Mouse (Mus musculus): ENCODE data around the gene Olfr314.
"Not testable (repeated sequence)": the region's sequence is repeated elsewhere in the genome, so short reads cannot be mapped to it uniquely, and the experiment has no call there.

Olfr314 gene

DNA sequence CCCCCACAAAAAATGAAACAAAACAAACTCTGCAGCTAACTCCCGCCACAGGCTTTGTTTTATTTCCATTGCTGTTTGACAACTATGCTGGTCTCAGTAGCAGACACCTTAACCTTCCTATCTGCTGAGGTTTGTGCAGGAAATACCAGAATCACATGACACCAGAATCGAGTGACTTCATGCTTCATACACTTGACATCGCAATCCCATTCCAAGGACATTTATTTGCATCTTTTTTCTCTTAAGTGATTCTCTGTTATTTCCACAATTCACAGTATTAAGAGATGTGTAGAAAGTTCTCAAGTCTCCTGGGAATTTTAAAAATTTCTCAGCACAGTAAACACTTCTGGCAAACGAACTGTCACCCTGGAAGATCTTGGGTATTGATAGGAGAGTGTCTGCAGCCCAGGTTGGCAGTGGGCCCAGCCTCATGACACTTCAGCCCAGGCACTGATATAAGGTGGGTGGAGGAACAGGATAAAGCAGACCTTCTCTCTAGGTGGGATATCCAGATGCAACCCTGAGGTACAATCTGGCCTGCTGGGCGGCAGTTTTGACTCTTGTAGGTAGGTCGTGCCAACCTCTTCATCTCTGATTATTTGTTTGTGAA, at the start of gene Olfr314:
Olfr314 (plus strand) TSS at position 473 of the 610 bp plus-strand sequence.
- no peak for DNase-seq (ENCODE audit: low spot score in 2 of 2)

DNA sequence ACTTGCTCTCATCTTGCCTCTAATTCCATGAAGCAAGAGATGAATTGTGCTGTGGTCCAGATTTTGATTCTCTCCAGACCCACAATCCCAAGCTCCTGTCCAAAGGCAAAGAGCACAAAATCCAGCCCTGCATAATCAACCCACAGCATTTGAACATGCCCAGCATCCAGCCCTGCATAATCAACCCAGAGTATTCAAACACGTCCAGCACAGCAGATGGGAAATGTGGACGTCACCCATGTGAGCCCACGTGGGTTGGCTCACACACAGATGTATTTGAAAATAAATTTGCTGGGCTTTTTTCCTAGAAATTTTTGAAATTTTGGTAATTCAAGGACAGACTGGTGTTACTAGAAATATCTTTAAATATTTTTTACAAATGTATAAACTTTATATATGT, 49.4 kb upstream of the Olfr314 start:
- peak; percentile 11 to 23 for DNase-seq (ENCODE audit: low spot score in 2 of 2)

DNA sequence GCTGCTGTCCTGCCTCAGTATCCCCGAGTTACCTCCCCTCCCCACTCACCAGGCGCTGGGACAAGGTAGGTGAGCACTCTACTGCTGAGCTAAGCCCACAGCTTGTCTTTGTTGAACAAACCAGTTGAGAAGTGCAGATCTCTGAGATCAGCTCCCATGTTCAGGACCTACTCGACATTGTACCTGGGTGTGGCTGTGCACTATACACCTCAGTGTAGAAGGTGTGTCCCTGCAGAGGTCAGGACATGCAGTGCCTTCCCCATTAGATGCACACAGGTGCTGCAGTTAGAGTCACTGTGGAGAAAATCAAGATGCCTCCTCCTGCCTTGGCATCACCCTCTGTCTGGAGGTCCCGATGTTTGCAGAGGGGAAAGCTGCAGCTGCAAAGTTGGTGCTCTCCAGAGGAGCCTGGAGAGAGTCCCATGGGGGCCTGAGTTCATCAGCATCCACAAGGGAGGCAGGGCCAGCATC, 43.9 kb upstream of the Olfr314 start, which contains the start of gene Olfr317:
Olfr317 (minus strand) TSS at position 421 of the 471 bp plus-strand sequence.
- no peak for DNase-seq (ENCODE audit: low spot score in 2 of 2)

DNA sequence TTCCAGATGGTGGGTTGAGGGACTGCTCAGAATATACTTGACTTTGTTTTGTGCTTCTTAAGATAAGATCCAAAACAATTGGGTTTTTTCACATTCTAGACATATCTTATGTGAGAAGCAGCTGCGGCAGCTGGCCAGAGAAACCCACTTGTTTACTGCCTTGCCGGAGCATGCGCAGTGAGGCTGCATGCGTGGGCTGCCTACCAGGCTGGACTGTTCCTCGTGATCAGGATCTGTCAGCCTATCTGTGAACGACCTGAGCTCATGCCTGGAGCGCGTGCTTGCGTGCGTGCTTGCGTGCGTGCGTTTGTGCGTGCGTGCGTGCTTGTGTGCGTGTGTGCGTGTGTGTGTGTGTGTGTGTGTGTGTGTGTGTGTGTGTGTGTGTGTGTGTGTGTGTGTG, 31.7 kb upstream of the Olfr314 start:
- DNase-seq (ENCODE audit: low spot score in 2 of 2), result peak; percentile 47 to 62

DNA sequence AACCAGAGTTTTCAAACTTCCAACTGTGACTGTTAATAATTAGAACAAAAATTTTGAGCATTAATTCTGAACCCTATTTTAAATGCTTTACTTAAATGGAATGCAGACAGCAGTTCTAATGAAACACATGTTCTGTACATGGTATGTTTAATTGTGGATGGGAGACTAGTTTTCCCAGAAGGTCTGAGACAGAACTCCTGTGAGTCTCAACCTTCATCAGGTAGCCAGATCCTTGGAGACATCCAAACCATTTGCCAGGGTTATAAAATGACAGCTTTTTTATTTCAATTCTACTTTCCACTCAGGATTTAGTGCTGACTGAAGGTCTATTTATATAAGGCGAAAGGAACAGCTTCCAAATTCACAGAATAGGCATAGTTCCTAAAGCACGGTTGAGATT, 30.3 kb upstream of the Olfr314 start, which contains the start of gene Olfr316:
Olfr316 (plus strand) TSS at position 301 of the 400 bp plus-strand sequence.
- DNase-seq (ENCODE audit: low spot score in 2 of 2), result no peak

- DNase-seq (ENCODE audit: low spot score in 2 of 2), result no peak
Measured at GRCm38 (mm10) chr11:58772888-58773287, 9.9 kb upstream of the Olfr314 start, which contains the start of gene Olfr315. Olfr315 (plus strand) TSS chr11:58773188.

- no peak for DNase-seq (ENCODE audit: low spot score in 2 of 2)
Measured at GRCm38 (mm10) chr11:58784182-58784581, 1.4 kb downstream of the Olfr314 start.

DNA sequence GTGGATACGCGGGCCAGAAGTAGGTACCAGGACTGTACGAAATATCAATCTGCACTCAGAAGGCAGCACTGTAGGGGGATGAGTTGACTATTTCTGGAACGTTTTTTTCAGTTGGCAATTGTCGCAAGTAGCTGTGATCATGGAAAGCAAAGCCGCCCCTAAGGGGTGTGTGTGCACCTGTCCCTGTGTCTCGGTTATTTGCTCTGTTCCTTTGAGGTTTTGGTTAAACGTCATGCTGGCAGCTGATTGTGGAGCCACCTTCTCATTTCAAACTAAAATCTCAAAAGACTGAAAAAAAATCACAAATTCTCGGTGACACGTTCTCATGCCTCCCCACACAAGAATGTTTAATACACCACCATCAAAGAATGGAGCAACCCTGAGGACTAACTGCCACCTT, 4.9 kb downstream of the Olfr314 start:
- no peak for DNase-seq (ENCODE audit: low spot score in 2 of 2)

DNA sequence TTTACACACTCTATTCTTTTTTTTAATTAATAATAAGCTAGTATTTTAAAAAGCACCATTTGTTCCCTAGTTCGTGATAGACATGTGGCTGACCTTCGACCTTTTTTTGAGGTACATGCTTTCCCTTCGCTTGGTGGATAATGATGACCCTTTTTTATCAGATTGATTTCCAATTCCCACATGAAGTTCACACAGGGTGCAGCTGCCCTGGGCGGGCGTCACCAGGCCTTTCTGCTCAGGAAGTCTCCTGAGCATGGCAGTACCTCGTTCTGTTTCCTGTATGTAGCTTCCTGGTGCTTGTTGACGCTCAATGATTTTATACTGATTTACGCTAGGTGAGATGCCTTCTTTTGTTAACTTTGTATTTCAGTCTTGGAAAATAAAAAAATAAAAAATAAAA, 5.6 kb downstream of the Olfr314 start:
- no peak for DNase-seq (ENCODE audit: low spot score in 2 of 2)

DNA sequence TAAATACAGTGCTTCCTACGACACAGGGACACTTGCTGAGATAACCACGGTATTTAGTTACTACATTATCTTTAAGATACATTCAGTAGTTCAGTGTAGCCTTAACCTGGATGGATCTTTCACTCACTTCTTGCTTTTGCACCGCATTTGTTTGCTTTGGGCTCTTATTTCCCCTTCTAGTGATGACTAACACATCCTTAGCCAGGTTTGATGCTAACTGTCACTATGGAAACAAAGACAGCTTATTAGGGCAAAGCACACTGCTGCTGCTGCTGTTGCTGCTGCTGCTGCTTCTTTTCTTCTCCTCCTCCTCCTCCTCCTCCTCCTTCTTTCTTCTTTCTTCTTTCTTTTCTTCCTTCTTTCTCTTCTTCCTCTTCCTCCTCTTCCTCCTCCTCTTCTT, 6.8 kb downstream of the Olfr314 start:
- DNase-seq (ENCODE audit: low spot score in 2 of 2), result no peak

DNA sequence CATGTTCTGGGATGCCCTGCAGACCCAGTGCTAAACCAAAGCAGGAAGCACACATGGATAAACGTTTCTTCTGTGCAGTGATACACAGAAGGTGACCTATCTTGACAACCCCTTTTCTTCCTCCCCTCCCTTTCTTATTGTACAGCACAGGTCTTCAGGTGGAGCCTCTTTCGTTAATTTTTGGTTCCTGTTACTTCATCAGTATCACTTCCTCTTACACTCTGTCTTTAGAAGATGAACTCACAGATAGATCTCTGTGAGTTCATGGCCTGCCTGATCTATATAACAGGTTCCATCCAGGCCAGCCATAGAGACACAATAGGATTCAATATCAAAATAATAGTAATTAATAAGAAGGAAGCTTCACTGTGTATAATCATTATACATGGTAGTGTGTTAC, 7.3 kb downstream of the Olfr314 start:
- no peak for DNase-seq (ENCODE audit: low spot score in 2 of 2)

- no peak for DNase-seq (ENCODE audit: low spot score in 2 of 2)
Measured at GRCm38 (mm10) chr11:58790646-58791045, 7.9 kb downstream of the Olfr314 start.

- no peak for DNase-seq (ENCODE audit: low spot score in 2 of 2)
Measured at GRCm38 (mm10) chr11:58795856-58796255, 13.1 kb downstream of the Olfr314 start.

DNA sequence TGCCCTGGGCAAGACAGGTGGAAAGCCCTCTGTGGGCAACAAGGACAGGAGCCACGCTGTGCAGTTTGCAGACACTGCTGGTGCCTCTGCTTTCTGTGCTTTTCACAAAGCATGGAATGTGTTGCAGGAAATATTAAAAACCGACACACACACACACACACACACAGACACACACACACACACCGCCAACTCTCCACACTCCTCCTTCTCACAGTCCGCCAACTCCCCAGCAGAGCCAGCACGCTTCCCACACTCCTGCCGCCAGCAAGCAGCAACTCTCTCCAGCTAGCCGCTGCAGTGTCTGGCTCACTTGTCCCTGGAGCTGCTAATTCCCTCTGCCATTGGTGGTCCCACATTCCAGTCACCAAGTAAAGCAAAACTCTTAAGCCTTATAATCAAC, 14.1 kb downstream of the Olfr314 start:
- DNase-seq (ENCODE audit: low spot score in 2 of 2), result peak; percentile 85 to 86

DNA sequence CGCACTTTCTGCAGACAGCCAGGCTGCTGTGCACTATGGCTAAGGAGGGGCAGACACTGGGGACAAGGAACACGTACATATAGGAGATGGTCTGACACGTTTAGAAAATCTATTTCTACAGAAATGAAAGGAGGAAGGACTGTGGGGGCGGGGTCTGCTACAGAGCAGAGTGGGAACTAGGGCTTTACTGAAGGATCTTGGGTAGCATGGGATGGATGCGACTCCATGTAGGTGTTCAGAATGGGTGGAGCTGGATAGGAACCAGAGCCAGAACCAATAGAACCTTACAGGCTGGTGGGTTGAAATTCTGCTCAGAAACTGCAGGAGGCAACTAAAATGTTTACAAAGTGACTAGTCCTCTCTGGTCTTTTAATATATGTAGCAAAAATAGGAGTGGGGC, 17.0 kb downstream of the Olfr314 start:
- peak; percentile 48 to 53 for DNase-seq (ENCODE audit: low spot score in 2 of 2)

DNA sequence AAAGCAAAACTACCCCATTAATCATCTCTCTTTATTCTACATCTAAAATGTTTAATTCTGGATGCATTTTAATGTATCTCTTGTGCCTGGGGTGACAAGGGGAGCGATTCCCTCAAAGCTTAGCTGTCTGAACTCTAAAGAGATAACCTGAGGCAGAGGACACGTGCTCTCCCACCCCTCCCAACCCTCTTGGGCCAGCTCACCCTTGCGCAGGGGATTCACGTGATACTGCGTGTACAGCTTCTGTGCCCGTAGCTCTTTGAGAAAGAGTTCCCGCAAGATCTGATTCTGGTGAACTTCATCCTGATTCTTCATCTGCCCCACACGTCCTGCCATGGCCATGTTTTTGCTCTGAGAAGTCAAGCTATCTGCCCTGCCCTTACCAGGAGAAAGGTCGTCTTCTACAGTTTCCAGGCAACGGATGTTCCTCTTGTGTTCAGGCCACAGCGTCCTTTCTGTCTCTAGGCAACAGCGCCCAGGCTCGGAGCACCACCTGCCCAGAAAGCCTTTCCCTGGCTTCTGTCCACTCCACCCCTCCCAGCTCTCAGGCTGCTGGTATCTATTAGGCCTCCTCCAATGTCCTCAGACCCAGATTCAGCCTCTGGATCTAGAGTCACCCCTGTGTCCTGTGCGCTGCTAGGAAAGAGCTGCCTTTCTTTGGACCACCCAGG, 18.9 kb downstream of the Olfr314 start, which contains the start of gene Fam183b:
Fam183b (minus strand) TSS at position 403 of the 671 bp plus-strand sequence.
- no peak for DNase-seq (ENCODE audit: low spot score in 2 of 2)

GRCm38 (mm10) chr11:58803871-58804270, 21.1 kb downstream of the Olfr314 start:
- no peak for DNase-seq (ENCODE audit: low spot score in 2 of 2)

DNA sequence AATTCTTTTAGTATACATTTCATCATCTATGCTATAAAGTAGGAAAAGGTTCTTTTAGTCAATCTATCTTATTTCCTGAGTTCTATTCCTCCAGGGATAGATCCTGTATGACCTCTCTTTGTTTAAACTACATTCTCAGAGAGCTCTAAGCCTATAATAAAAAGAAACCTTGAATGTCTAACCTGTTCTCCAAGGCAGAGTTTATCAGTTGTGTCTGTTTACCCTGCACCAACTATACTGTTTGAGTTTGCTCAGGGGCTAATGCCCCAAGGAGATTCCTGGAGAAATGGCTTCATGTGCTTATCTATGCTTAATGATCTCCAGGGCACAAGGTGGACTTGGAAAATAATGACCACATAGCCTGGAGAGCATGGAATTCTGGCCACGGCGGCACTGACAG, 21.6 kb downstream of the Olfr314 start:
- DNase-seq (ENCODE audit: low spot score in 2 of 2), result no peak

DNA sequence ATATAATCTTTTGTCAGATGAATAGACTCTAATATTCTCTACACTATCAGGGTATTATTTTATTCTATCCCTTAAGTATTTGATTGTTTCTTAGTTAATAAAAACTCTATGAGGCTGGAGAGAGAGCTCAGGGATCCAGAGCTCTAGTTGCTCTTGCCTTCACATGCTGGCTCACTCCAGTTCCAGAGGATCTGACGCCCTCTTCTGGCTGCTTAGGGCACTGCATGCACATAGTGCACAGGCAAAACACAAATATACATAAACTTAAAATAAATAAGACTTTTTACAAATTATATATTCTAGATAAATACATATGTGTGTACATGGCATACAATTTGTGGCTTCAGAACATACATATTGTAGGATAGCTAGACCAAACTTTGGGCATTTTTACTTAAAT, 29.2 kb downstream of the Olfr314 start:
- DNase-seq (ENCODE audit: low spot score in 2 of 2), result no peak

DNA sequence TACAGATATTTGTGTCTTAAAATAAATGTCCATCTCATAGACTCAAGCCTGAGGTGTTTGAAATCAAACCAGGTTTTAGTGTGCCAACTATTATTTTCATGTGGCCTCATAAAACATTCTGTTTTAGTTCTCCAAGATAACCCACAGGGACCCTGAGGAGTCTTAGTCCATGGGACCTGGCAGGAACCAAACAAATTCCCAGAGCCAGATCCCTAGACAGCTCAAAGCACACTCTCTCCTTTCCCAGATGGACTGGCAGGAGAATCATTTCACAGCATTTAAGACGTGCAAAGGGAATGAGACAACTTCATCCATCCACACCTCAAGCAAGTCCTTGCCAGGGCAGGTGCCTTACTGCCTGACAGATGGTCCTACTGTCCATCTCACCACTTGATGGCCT, 31.9 kb downstream of the Olfr314 start, which contains the start of gene Olfr313:
Olfr313 (plus strand) TSS at position 301 of the 400 bp plus-strand sequence.
- DNase-seq (ENCODE audit: low spot score in 2 of 2), result not testable (repeated sequence)

DNA sequence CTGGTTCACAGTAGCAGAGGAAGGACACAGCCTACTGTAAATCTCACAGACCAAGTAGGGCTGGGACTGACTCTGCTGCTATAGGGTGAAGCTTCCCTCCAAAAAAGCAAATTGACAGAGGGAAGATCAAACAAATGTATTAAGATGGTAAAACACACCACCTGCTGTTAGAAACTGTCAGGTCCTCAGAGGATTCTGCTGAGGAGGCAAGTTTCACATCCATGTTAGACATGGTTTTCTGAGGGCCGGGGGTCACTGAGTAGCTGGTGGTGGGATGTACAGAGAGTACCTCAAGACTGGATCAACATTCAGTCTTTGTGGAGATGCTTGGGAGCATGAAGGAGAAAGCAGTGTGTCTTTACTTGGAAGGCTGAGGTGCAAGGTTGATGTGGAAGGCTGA, 32.9 kb downstream of the Olfr314 start:
- no peak for DNase-seq (ENCODE audit: low spot score in 2 of 2)

DNA sequence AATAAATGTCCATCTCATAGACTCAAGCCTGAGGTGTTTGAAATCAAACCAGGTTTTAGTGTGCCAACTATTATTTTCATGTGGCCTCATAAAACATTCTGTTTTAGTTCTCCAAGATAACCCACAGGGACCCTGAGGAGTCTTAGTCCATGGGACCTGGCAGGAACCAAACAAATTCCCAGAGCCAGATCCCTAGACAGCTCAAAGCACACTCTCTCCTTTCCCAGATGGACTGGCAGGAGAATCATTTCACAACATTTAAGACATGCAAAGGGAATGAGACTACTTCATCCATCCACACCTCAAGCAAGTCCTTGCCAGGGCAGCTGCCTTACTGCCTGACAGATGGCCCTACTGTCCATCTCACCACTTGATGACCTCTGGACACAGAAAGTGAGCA, 46.2 kb downstream of the Olfr314 start, which contains the start of gene Olfr312:
Olfr312 (plus strand) TSS at position 301 of the 400 bp plus-strand sequence.
- not testable (repeated sequence) for DNase-seq (ENCODE audit: low spot score in 2 of 2)

DNA sequence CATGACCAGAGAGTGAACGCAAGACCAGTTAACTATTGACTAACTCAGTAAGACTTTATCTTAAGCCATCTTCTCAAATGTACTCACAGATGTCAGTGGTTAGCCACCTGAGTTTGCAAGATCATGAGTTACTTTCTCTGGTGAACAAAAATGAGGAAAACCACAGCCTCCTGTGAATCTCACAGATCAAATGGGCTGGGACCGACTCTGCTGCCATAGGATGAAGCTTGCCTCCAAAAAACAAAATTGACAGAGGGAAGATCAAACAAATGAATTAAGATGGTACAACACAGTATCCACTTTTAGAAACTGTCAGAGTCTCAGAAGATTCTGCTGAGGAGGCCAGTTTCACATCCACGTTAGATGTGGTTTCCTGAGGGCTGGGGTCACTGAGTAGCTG, 47.0 kb downstream of the Olfr314 start:
- no peak for DNase-seq (ENCODE audit: low spot score in 2 of 2)

Data from right cerebral cortex, adult 2 months (tissue).